Mouse (Mus musculus): ENCODE results near the gene Reps2.

- TF ChIP-seq GATA1 (IDR thresholded peaks at IDR 0.05; ENCODE audit: borderline replicate concordance, low read length) (no peak), FLI1 (IDR thresholded peaks at IDR 0.05; ENCODE audit: low read length) (no peak)
Observed at GRCm38 (mm10) chrX:162652445-162652844, 9.0 kb upstream of the Reps2 start.

Data from megakaryocyte, embryonic 14.5 days (primary cell).